In the genomic region with DNA sequence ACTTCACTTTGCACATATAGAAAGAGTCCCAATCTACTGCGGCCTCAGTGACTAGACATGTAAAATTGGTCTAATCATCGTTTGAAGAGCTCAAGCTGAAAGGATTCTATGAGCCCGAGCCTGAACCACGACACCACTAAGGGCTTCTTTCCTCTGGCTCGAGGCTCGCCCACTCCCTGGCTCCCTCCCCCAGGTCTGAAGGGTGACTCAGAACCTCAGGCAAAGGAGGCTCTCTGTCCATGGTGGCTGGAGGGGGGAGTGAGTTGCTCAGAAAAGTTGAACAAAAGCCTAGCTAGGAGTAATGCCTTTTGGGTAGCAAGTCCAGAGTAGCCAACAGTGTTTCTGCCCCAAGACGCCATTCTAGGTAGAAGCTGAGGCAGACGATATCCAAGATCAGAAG, we compare ENCODE assay signal across 17 mouse cellular contexts.
"Had no signal": no experiment of that assay in that cellular context is flagged by ENCODE, and none has a peak within 500 bp of the region (broad histone marks: within the 10 kb centered on the region; RNA-seq: fewer than 3 reads in every experiment).

No protein-coding gene starts in this region.

- H3K27me3 ChIP-seq: neural tube, embryonic 12.5 days; stomach, embryonic 15.5 days had no signal

- DNase-seq: retina, postnatal 1 day; right cerebral cortex, adult 18-20 months; right cerebral cortex, postnatal 14 days; right cerebral cortex, postnatal 25 days; right cerebral cortex, postnatal 4 days; spleen, adult 18-20 months; thymus, adult 18-20 months; thymus, adult 2 months; thymus, postnatal 14 days; thymus, postnatal 25 days; thymus, postnatal 36 days; thymus, postnatal 4 days had no signal

- H3K27ac ChIP-seq: neural tube, embryonic 12.5 days; neural tube, embryonic 13.5 days; neural tube, embryonic 15.5 days; stomach, embryonic 15.5 days; stomach, postnatal 0 days had no signal

- H3K4me1 ChIP-seq: neural tube, embryonic 12.5 days had no signal

- H3K9ac ChIP-seq: neural tube, embryonic 12.5 days; neural tube, embryonic 13.5 days; neural tube, embryonic 15.5 days; stomach, embryonic 15.5 days had no signal

- H3K4me3 ChIP-seq: neural tube, embryonic 12.5 days; neural tube, embryonic 13.5 days; neural tube, embryonic 15.5 days; stomach, embryonic 15.5 days had no signal

- H3K9me3 ChIP-seq: neural tube, embryonic 15.5 days had no signal

- H3K4me2 ChIP-seq: neural tube, embryonic 12.5 days; neural tube, embryonic 13.5 days; neural tube, embryonic 15.5 days; stomach, embryonic 15.5 days had no signal
